8 mouse cellular contexts compared by ENCODE assay signal in genomic region chr11:96319910-96320309, GRCm38 (mm10). TPM values are rescaled to one million over a fixed set of nuclear protein-coding genes. Genes with fewer than 3 reads are reported as not detected.
DNase-seq lines count a peak whose midpoint lies in the region; ATAC-seq lines count a peak whose summit lies in the region.

No protein-coding gene starts in this region.

- no peaks in the 10 kb centered on the region for H3K9me3 ChIP-seq in hindbrain, embryonic 13.5 days
- no peaks in the 10 kb centered on the region for H3K9me3 ChIP-seq in limb, embryonic 15.5 days
- H3K9me3 ChIP-seq in stomach, embryonic 16.5 days (replicated peaks; ENCODE audit: control insufficient read depth, low read length) = no peaks in the 10 kb centered on the region
- H3K9me3 ChIP-seq in forebrain, embryonic 11.5 days (ENCODE audit: control insufficient read depth, low read length) = no peaks in the 10 kb centered on the region

- ATAC-seq in hindbrain, embryonic 13.5 days (ENCODE audit: low FRiP score) = no peak
- no peak for ATAC-seq in limb, embryonic 15.5 days (ENCODE audit: insufficient number of reproducible peaks, low FRiP score, low TSS enrichment, low read depth)
- ATAC-seq in stomach, embryonic 16.5 days (ENCODE audit: insufficient read depth, low FRiP score) = peak; percentile 2; the same call in 1 of the 2 replicates
- ATAC-seq in forebrain, embryonic 11.5 days (replicated peaks; ENCODE audit: low FRiP score) = no peak

- peak overlapping the region; percentile 57 for H3K4me3 ChIP-seq in hindbrain, embryonic 13.5 days
- peak overlapping the region; percentile 39 for H3K4me3 ChIP-seq in limb, embryonic 15.5 days
- H3K4me3 ChIP-seq in stomach, embryonic 16.5 days (replicated peaks; ENCODE audit: low read length) = peak overlapping the region; percentile 63
- no peak overlapping the region for H3K4me3 ChIP-seq in forebrain, embryonic 11.5 days (ENCODE audit: low read depth, low read length)

- peak overlapping the region; percentile 83 for H3K4me2 ChIP-seq in hindbrain, embryonic 13.5 days
- H3K4me2 ChIP-seq in limb, embryonic 15.5 days = peak overlapping the region; percentile 47
- H3K4me2 ChIP-seq in stomach, embryonic 16.5 days (ENCODE audit: low read depth, low read length) = peak overlapping the region; percentile 65
- H3K4me2 ChIP-seq in forebrain, embryonic 11.5 days (ENCODE audit: low read depth, low read length, severe bottlenecking) = no peak overlapping the region

- peak overlapping the region; percentile 100 for H3K27ac ChIP-seq in hindbrain, embryonic 13.5 days
- H3K27ac ChIP-seq in limb, embryonic 15.5 days = no peak overlapping the region; the same call in 1 of the 2 replicates
- peak overlapping the region; percentile 98 for H3K27ac ChIP-seq in stomach, embryonic 16.5 days (ENCODE audit: low read length)
- H3K27ac ChIP-seq in forebrain, embryonic 11.5 days (ENCODE audit: low read depth, low read length) = no peak overlapping the region

- H3K27me3 ChIP-seq in hindbrain, embryonic 13.5 days = peaks cover 87% of the 10 kb centered on the region
- H3K27me3 ChIP-seq in limb, embryonic 15.5 days = peaks cover 97% of the 10 kb centered on the region
- no peaks in the 10 kb centered on the region; the same call in 1 of the 2 replicates for H3K27me3 ChIP-seq in stomach, embryonic 16.5 days (ENCODE audit: control insufficient read depth, insufficient read depth, low read length)
- peaks cover 98% of the 10 kb centered on the region for H3K27me3 ChIP-seq in forebrain, embryonic 11.5 days (ENCODE audit: control insufficient read depth, insufficient read depth, low read length)

- under 1% methylated on average over 29 of the region's 29 CpGs for WGBS in hindbrain, embryonic 13.5 days
- WGBS in limb, embryonic 15.5 days = under 1% methylated on average over 29 of the region's 29 CpGs
- WGBS in stomach, embryonic 16.5 days = under 1% methylated on average over 29 of the region's 29 CpGs
- under 1% methylated on average over 29 of the region's 29 CpGs for WGBS in forebrain, embryonic 11.5 days

- no peaks in the 10 kb centered on the region for H3K36me3 ChIP-seq in hindbrain, embryonic 13.5 days
- H3K36me3 ChIP-seq in limb, embryonic 15.5 days = no peaks in the 10 kb centered on the region
- no peaks in the 10 kb centered on the region for H3K36me3 ChIP-seq in stomach, embryonic 16.5 days (ENCODE audit: control insufficient read depth, insufficient read depth, low read length)
- no peaks in the 10 kb centered on the region for H3K36me3 ChIP-seq in forebrain, embryonic 11.5 days (ENCODE audit: control insufficient read depth, insufficient read depth, low read length)

- peaks cover 3% of the 10 kb centered on the region for H3K4me1 ChIP-seq in hindbrain, embryonic 13.5 days (replicated peaks)
- H3K4me1 ChIP-seq in limb, embryonic 15.5 days = peaks cover 20% of the 10 kb centered on the region
- 0 out of 2 replicates have a peak, but pooled peaks cover 3% of the 10 kb centered on the region for H3K4me1 ChIP-seq in stomach, embryonic 16.5 days (ENCODE audit: control insufficient read depth, insufficient read depth, low read length)
- peaks cover 5% of the 10 kb centered on the region for H3K4me1 ChIP-seq in forebrain, embryonic 11.5 days (replicated peaks; ENCODE audit: control insufficient read depth, insufficient read depth, low read length)

- H3K9ac ChIP-seq in hindbrain, embryonic 13.5 days = peak overlapping the region; percentile 99
- no peak overlapping the region for H3K9ac ChIP-seq in limb, embryonic 15.5 days
- peak overlapping the region; percentile 88 for H3K9ac ChIP-seq in stomach, embryonic 16.5 days (ENCODE audit: low read length)
- H3K9ac ChIP-seq in forebrain, embryonic 11.5 days (ENCODE audit: low read length) = no peak overlapping the region

- DNase-seq in testis, postnatal 14 days (ENCODE audit: low spot score) = peak; percentile 45
- DNase-seq in testis, postnatal 10 days (ENCODE audit: low spot score) = no peak
- no peak for DNase-seq in gastrocnemius, postnatal 25 days
- no peak for DNase-seq in spleen, adult 18-20 months
- no peak for DNase-seq in forebrain, embryonic 11.5 days (ENCODE audit: low spot score)

RNA-seq across cellular contexts. Expression of gene Hoxb4, which starts 1.8 kb away (rescaled TPM):
- 9.5 and 11.3 TPM in 2 replicates for polyA plus RNA-seq in hindbrain, embryonic 13.5 days (2015; fragmentation: Nextera tagmentation; extraction: Ambion mirVana)
- polyA plus RNA-seq in limb, embryonic 15.5 days (2015; fragmentation: Nextera tagmentation; extraction: Ambion mirVana) = 0.29 and 0.41 TPM in 2 replicates
- 2.2 and 2.7 TPM in 2 replicates for polyA plus RNA-seq in stomach, embryonic 16.5 days (2015; fragmentation: Nextera tagmentation; extraction: Ambion mirVana)
- under 1 TPM; 0.24 to 0.38 TPM for total RNA-seq in gastrocnemius, postnatal 25 days (2021)
- not detected in 2 replicates for polyA plus RNA-seq in forebrain, embryonic 11.5 days (2014; fragmentation: Nextera tagmentation; extraction: Ambion mirVana)

RNA-seq across cellular contexts. Expression of gene Hoxb3, which starts 3.2 kb away (rescaled TPM):
- polyA plus RNA-seq in hindbrain, embryonic 13.5 days (2015; fragmentation: Nextera tagmentation; extraction: Ambion mirVana) = 11.9 and 14.5 TPM in 2 replicates
- 0.23 and 0.27 TPM in 2 replicates for polyA plus RNA-seq in limb, embryonic 15.5 days (2015; fragmentation: Nextera tagmentation; extraction: Ambion mirVana)
- 0.99 and 1.5 TPM in 2 replicates for polyA plus RNA-seq in stomach, embryonic 16.5 days (2015; fragmentation: Nextera tagmentation; extraction: Ambion mirVana)
- total RNA-seq in gastrocnemius, postnatal 25 days (2021) = under 1 TPM; 0.43 to 0.78 TPM
- polyA plus RNA-seq in forebrain, embryonic 11.5 days (2014; fragmentation: Nextera tagmentation; extraction: Ambion mirVana) = not detected in 2 replicates

RNA-seq across cellular contexts. Expression of gene Hoxb5, which starts 16.8 kb away (rescaled TPM):
- 196 and 216 TPM in 2 replicates for polyA plus RNA-seq in hindbrain, embryonic 13.5 days (2015; fragmentation: Nextera tagmentation; extraction: Ambion mirVana)
- polyA plus RNA-seq in limb, embryonic 15.5 days (2015; fragmentation: Nextera tagmentation; extraction: Ambion mirVana) = 0.60 and 0.73 TPM in 2 replicates
- 13.8 TPM in 2 replicates for polyA plus RNA-seq in stomach, embryonic 16.5 days (2015; fragmentation: Nextera tagmentation; extraction: Ambion mirVana)
- under 1 TPM; 0.38 to 0.64 TPM for total RNA-seq in gastrocnemius, postnatal 25 days (2021)
- polyA plus RNA-seq in forebrain, embryonic 11.5 days (2014; fragmentation: Nextera tagmentation; extraction: Ambion mirVana) = 0.21 TPM in 1 of 2 replicates, not detected in the other

RNA-seq across cellular contexts. Expression of gene Hoxb6, which starts 27.6 kb away (rescaled TPM):
- polyA plus RNA-seq in hindbrain, embryonic 13.5 days (2015; fragmentation: Nextera tagmentation; extraction: Ambion mirVana) = 81.9 and 132 TPM in 2 replicates
- 0.31 and 0.55 TPM in 2 replicates for polyA plus RNA-seq in limb, embryonic 15.5 days (2015; fragmentation: Nextera tagmentation; extraction: Ambion mirVana)
- 5.6 and 8.3 TPM in 2 replicates for polyA plus RNA-seq in stomach, embryonic 16.5 days (2015; fragmentation: Nextera tagmentation; extraction: Ambion mirVana)
- total RNA-seq in gastrocnemius, postnatal 25 days (2021) = under 1 TPM; 0.31 to 0.62 TPM
- polyA plus RNA-seq in forebrain, embryonic 11.5 days (2014; fragmentation: Nextera tagmentation; extraction: Ambion mirVana) = not detected in 2 replicates

RNA-seq across cellular contexts. Expression of gene Hoxb2, which starts 30.4 kb away (rescaled TPM):
- polyA plus RNA-seq in hindbrain, embryonic 13.5 days (2015; fragmentation: Nextera tagmentation; extraction: Ambion mirVana) = 38.6 and 47.2 TPM in 2 replicates
- polyA plus RNA-seq in limb, embryonic 15.5 days (2015; fragmentation: Nextera tagmentation; extraction: Ambion mirVana) = 3.1 and 4.8 TPM in 2 replicates
- 9.1 and 11.5 TPM in 2 replicates for polyA plus RNA-seq in stomach, embryonic 16.5 days (2015; fragmentation: Nextera tagmentation; extraction: Ambion mirVana)
- total RNA-seq in gastrocnemius, postnatal 25 days (2021) = under 1 TPM; 0.15 to 0.24 TPM
- 0.12 TPM in 1 of 2 replicates, not detected in the other for polyA plus RNA-seq in forebrain, embryonic 11.5 days (2014; fragmentation: Nextera tagmentation; extraction: Ambion mirVana)

Comparison
In these comparisons a context has a peak if more than half of its experiments do, and no peak if none do; other contexts are left out.
1. H3K27ac ChIP-seq: peak in hindbrain, embryonic 13.5 days (single experiment) and stomach, embryonic 16.5 days (single experiment); none in limb, embryonic 15.5 days (single experiment) and forebrain, embryonic 11.5 days (single experiment).
2. H3K9ac ChIP-seq: peak in hindbrain, embryonic 13.5 days (single experiment) and stomach, embryonic 16.5 days (single experiment); none in limb, embryonic 15.5 days (single experiment) and forebrain, embryonic 11.5 days (single experiment).
3. RNA of gene Hoxb5, which starts 16.8 kb away (polyA plus RNA-seq): 196 to 216 TPM in hindbrain, embryonic 13.5 days; 13.8 TPM in stomach, embryonic 16.5 days, 0.60 to 0.73 TPM in limb, embryonic 15.5 days and 0.21 TPM in forebrain, embryonic 11.5 days; every median in the first group is over 10 times any median in the second.